Mouse (Mus musculus) left cerebral cortex, adult 2 months (tissue): ENCODE measurements around the gene Nostrin. TPM values are rescaled to one million over a fixed set of nuclear protein-coding genes. Genes with fewer than 3 reads are reported as not detected.

ENCODE experiments used
- DNase-seq, 2 experiments: peaks; one replicate each; pipeline ENCODE4 v3.0.0; 2021 to 2022; ENCODE audit warnings: low spot score in 2 of 2, mixed read lengths in 1 of 2; ENCODE audit errors: extremely low spot score in 1 of 2
- H3K27ac ChIP-seq: fragments of 200-600 bp; 2 replicates; pipeline ENCODE4 v1.8.1; 2022
- H3K4me3 ChIP-seq: fragments of 200-600 bp; 2 replicates; pipeline ENCODE4 v1.8.1; 2022
- CTCF ChIP-seq: fragments of 200-600 bp; IDR thresholded peaks from 2 replicates; pipeline ENCODE4 v1.8.1; 2022; ENCODE audit warnings: antibody characterized with exemption, mild to moderate bottlenecking, moderate library complexity
- intact Hi-C: fragments of 180-260 bp; cut with DNase I; formaldehyde crosslinking; loops from one replicate; pipeline ENCODE4 v1.15.1; 2025
- total RNA-seq, 2 experiments: library from RNA; stranded (reverse); gene quantifications; 2 replicates each; pipeline ENCODE4 v1.2.3; 2021

Nostrin gene
- total RNA-seq, 2 experiments from 2014 or later = 3.5 to 6.6 TPM

DNA sequence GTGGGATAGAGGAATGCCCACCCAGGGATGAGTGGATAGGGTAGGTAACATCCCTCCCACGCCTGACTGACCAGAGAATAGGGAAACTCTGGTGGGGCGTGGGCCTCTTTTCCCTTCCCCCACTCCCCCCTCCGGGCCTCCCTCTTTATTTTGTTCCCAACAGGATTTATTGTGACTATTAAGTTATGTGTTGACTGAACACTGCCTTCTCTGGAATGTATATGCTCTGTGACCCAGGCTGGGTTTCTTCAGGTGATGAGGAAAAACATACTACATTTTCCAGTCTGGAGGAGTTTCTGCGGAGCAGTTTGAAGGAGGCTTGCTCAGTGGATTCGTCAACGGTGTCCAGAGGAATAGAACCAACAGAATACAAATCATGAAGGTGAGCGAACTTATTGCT lies 75.2 kb downstream of the Nostrin start, which contains the start of gene G6pc2:
G6pc2 (plus strand) TSS at position 301 of the 400 bp plus-strand sequence.
- intact Hi-C loops = no loop called here
- no peak within 1 kb of the TSS for H3K4me3 ChIP-seq
- TF ChIP-seq CTCF = no peak
- no peak for DNase-seq
- H3K27ac ChIP-seq = no peak within 1 kb of the TSS

DNA sequence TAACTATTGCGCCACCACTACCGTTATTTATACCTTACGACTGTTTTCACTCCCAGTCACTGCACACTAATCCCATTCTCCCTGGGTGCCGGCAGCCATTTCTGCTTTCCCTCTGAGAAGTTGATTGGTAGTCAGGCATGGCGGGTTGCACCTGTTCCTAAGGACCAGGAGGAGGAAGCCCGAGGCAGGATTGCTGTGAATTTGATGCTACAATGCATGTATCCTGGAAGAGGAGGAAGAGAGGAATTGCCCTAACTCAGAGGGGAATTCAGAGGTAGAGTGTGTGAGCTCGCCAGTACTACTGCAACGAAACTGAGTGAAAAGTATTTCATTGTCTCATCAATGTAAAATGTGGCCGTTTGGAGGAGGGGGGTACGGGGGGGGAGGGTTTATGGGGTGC lies 77.1 kb downstream of the Nostrin start:
- Histone ChIP-seq H3K4me3 (no peak overlapping the region), H3K27ac (no peak overlapping the region)
- TF ChIP-seq CTCF = no peak
- intact Hi-C loops = no loop called here
- DNase-seq = no peak

DNA sequence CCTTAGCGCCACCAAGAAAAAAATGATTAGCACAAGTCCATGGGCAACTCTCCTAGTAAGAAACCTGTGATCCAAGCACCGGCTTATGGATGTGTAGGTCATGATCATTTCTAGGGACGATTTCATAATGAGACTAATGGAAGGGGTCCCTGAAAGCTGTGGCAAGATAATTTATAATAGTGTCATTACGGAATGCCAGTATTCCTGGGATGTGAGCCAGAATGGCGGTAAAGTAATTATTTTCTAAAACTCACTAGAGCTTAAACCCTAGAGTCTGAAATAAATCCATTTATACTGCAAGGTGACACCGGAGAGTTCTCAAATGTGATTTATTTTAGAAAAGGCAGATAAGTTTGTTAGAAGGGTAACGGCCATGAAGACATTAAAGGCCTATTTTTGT lies 79.6 kb downstream of the Nostrin start:
- no peak overlapping the region for H3K4me3 ChIP-seq
- TF ChIP-seq CTCF = no peak
- no peak for DNase-seq
- intact Hi-C loops = no loop called here
- no peak overlapping the region for H3K27ac ChIP-seq

DNA sequence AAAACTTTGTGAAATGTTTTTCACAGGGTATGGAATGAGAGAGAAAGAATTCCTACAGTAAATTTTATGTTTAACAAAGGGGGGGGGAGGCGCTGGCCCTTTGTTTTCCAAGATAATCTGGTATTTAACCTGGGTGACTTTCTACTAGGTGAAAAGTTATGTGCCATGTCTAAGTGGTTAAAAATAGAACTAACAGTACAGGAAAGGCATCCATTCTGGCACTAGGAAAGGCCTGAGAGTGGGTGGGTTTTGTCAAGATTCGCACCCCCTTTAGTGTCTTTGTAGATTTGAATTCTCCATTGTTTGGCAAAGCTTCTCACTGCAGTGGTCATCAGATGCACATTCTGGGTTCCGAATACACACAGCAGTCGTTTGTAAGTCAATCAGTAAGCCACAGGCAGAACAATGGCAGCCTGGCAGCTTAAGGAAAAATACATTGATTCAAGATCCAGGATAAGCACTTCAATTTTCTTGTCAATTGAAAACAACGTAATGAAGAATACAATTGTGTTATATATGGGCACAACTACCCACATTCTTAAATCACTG lies 86.3 kb downstream of the Nostrin start:
- intact Hi-C loops = no loop called here
- Histone ChIP-seq H3K4me3 (no peak overlapping the region), H3K27ac (no peak overlapping the region)
- TF ChIP-seq CTCF = no peak
- DNase-seq = no peak

DNA sequence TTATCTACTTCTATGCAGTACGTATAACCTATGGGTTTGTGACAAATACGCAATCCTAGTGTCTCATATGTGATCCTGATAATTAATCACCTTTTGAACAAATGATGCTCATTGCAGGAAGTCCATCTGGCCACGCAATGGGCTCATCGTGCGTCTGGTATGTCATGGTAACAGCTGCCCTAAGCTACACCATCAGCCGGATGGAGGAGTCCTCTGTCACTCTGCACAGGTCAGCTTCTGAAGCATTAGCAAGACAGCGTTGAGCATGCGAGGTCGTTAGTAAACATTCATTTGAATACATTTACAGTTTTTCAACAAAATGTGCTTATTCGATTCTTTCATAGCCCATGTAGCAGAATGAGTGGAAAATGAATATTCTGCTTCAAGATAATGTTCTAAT lies 87.2 kb downstream of the Nostrin start:
- intact Hi-C loops = no loop called here
- no peak overlapping the region for H3K4me3 ChIP-seq
- no peak for DNase-seq
- no peak for TF ChIP-seq CTCF
- no peak overlapping the region for H3K27ac ChIP-seq

DNA sequence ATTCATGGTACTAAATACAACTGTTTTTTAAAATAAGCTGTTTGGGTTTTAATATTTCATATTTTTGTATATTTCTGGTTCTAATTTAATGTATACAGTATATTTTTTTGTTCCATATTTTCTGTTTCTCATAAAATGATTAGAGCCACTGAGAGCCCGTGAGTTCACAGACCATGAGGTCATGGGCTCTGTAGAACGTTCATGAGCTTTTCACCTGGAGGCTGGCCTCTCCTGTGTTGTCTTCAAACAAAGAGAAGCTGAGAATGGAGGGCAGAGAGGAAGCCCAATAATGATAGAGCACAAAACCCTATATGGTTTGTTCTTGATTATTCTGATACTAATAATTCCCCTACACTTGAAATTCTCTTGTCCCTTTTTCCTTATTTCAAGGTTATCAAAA lies 89.1 kb downstream of the Nostrin start:
- no peak overlapping the region for H3K27ac ChIP-seq
- H3K4me3 ChIP-seq = no peak overlapping the region
- intact Hi-C loops = no loop called here
- TF ChIP-seq CTCF = no peak
- no peak for DNase-seq

DNA sequence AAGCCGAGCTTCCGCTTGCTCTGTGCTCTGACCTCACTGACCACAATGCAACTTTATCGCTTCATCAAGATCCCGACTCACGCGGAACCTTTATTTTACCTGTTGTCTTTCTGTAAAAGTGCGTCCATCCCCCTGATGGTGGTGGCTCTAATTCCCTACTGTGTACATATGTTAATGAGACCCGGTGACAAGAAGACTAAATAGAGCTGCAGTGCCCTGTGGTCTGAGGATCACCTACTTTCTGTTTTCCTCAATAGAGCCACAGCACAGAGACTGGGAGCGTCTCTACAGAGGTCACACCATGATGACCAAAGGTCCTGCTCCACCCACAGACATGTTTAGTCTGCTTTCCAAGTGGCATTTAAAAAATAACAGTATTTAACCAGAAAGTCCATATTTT lies 91.3 kb downstream of the Nostrin start:
- TF ChIP-seq CTCF = no peak

DNA sequence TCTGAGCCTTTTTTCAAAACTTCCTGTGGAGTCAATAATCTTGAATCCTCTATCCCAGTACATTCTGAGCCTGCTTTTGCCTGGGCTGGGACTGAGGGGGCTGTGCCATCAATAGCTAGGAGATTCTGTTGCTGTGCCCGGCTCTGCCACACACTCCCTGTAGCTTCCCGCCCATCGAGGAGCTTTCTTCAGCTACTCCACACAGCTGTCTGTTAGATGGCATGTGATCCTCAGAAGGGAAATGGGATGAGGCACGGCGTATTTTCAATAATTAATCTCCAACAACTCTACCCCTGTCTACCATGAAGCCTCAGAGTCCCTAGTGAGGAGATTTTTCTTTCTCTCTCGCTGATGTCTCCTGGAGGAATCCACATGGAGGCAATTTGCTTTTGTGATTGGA lies 93.0 kb downstream of the Nostrin start:
- intact Hi-C loops = no loop called here
- no peak for DNase-seq
- no peak for TF ChIP-seq CTCF
- Histone ChIP-seq H3K27ac (no peak overlapping the region), H3K4me3 (no peak overlapping the region)

More for the DNA sequence above, 91.3 kb downstream of the Nostrin start:
- intact Hi-C loops = no loop called here
- DNase-seq = no peak
- Histone ChIP-seq H3K27ac (no peak overlapping the region), H3K4me3 (no peak overlapping the region)

DNA sequence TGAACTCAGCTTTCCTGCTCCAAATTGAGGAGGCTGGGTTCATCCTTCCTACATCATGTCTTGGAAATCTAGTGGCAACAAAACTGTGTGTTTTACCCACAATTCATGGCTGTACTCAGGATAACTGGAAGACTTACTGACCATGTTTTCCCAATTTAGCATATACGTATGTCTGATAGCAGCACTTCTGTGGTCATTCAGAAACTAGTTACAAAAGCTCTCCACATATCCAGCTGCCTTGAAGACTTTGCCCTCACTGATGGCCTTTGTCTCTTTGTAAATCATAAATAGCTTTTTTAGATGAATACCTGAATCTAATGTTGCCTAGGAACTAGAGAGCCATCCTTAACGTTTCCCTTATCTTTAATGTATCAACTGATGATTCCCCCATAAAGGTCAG lies 94.5 kb downstream of the Nostrin start:
- intact Hi-C loops = no loop called here

DNA sequence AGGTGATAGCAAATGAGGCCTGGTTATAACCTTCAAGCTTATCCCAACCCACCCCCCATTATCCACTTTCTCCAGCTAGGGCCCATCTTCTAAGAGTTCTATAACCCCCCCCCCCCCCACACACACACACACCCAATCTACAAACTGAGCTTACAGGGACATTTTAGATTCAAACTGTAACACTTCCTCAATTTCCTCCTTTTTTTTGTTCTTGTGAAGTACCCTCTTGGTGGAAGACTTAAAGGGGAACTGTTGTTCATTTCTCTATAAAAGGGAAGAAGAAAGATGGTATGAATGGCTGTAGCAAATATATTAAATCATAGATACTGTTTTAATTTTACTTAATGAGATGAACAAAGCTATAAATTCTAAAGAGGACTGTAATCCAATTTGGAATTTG lies 96.5 kb downstream of the Nostrin start:
- H3K27ac ChIP-seq = no peak overlapping the region
- intact Hi-C loops = no loop called here
- H3K4me3 ChIP-seq = no peak overlapping the region
- no peak for TF ChIP-seq CTCF
- no peak for DNase-seq

More for the DNA sequence above, 94.5 kb downstream of the Nostrin start:
- no peak for DNase-seq
- no peak overlapping the region for H3K27ac ChIP-seq
- H3K4me3 ChIP-seq = no peak overlapping the region
- TF ChIP-seq CTCF = no peak

DNA sequence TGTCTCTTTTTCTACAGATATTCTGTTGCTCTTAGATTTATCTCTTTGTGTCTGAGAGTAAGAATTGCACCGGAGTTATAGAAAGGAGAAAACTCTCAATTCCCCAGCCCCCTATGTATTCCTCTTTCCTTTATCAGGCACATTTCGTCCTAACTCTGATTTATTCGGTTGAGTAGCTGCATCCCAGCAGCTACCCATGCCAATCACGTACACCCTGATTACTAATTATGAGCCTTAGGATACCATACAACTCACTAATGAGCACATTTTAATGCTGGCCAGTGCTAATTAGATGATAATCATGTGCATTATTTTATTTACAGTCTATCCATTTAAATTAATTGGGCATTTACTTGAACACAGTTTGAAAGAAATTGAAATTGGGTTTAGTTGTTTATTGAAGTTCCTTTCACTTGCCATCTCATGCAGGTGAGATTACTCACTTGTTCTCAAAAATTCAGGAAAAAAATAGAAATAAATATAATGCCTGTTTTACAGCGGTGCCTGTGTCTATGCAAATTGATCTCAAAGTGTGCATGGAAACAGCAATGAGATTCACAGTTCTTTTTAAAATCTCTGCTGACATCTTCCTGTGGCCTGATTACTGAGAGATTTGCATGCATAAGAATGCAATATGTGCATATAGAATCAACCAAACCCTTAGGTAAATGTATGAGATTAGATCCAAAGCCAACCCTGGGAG lies 99.5 kb downstream of the Nostrin start:
- no peak for TF ChIP-seq CTCF
- intact Hi-C loops = no loop called here
- no peak overlapping the region for H3K4me3 ChIP-seq
- no peak overlapping the region for H3K27ac ChIP-seq
- DNase-seq = no peak

Other genes starting within 250 kb of the Nostrin start
- gene Spc25, start 70.4 kb downstream of the Nostrin start, total RNA-seq = 1 to 10 TPM in 1 of 2 experiments, under 1 TPM in 1; 0.61 to 1.4 TPM
- not detected for gene G6pc2, start 75.3 kb downstream of the Nostrin start, total RNA-seq
- gene Abcb11, start 206.8 kb downstream of the Nostrin start, total RNA-seq = not detected
- gene Dhrs9, start 244.6 kb downstream of the Nostrin start, total RNA-seq = under 1 TPM in 1 of 2 experiments, not detected in 1; 0.14 TPM